Mouse (Mus musculus): ENCODE results near the gene Snx29. TPM values are rescaled to one million over a fixed set of nuclear protein-coding genes. Genes with fewer than 3 reads are reported as not detected.
"Not testable (repeated sequence)": the region's sequence is repeated elsewhere in the genome, so short reads cannot be mapped to it uniquely, and the experiment has no call there.

The Snx29 gene
- polyA plus RNA-seq, 1 experiment from 2014 or later, result 13.0 TPM

DNA sequence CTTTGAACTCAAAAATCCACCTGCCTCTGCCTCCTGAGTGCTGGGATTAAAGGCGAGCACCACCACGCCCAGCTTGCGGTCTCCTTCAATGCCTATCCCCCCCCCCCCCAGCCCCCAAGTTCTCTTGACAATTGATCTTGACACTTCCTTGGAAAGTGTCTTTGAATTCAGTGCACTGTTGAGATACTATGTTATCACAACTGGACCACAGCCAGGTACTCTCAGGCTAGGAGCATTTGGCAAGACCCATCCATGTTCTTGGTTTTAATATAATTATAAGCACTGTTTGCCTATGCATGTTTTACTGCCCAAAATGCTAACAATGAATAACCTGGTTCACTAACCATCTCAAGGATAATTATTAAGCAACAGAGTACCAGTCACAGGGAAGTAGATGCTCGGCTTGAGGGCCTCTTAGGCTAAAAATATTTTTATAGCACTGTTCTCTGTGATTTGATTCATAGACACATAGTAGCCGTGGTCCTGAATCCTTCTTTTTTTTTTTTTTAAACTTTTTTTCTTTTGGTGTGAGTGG lies 6.9 kb upstream of the Snx29 start:
- Histone ChIP-seq H3K9me3 (replicated peaks) (no peaks in the 10 kb centered on the region), H3K4me3 (no peak overlapping the region), H3K27me3 (no peaks in the 10 kb centered on the region), H3K27ac (no peak overlapping the region), H3K4me2 (no peak overlapping the region), H3K36me3 (ENCODE audit: poor library complexity, severe bottlenecking) (no peaks in the 10 kb centered on the region), H3K9ac (no peak overlapping the region), H3K4me1 (no peaks in the 10 kb centered on the region)
- 82% methylated on average over 5 of the region's 5 CpGs for WGBS
- ATAC-seq, result no peak

DNA sequence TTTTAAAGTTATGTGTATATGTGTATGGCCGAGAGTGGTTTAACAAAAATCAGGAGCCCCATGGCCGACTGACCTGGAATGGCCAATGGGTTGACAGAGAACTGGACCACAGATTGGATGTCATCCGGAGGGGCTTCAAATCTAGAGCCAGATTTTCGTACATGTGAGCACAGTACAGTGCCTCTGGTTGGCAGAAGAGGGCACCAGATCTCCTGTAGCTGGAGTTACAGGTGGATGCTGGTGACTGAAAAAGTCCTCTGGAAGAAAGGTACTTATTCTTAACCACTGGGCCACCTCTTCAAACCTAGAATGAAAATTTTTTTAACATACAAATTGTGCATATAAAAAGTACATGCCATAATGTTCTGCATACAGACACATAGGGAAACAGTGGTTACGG lies 6.0 kb upstream of the Snx29 start:
- Histone ChIP-seq H3K27me3 (no peaks in the 10 kb centered on the region), H3K4me1 (peaks cover under 1% of the 10 kb centered on the region; the same call in 1 of the 2 replicates), H3K4me2 (no peak overlapping the region), H3K9me3 (replicated peaks) (no peaks in the 10 kb centered on the region), H3K27ac (no peak overlapping the region), H3K36me3 (ENCODE audit: poor library complexity, severe bottlenecking) (no peaks in the 10 kb centered on the region), H3K9ac (no peak overlapping the region), H3K4me3 (no peak overlapping the region)
- ATAC-seq, result no peak
- WGBS, result 72% methylated on average over 5 of the region's 5 CpGs

DNA sequence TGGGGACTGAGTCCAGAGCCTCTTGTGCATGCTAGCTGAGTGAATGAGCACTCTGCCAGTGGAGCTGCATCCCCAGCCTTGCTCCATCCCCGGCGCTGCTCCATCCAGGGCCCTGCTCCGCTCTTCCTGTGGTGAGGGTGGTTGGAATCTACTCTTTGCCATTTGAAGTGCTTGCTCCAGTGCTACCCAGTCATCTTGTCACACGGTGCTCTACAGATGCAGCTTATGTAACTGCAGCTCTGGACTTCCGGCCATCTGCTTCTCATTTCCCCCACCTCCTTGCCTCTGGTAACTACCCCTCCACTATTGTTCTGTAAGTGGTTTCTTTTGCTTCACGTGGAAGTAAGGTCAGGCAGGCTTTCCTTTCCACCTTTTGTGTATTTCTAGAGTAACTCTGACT lies 5.4 kb upstream of the Snx29 start:
- no peaks in the 10 kb centered on the region for H3K36me3 ChIP-seq (ENCODE audit: poor library complexity, severe bottlenecking)
- no peak for ATAC-seq
- H3K27me3 ChIP-seq, result no peaks in the 10 kb centered on the region
- no peak overlapping the region for H3K27ac ChIP-seq
- no peak overlapping the region for H3K9ac ChIP-seq
- no peaks in the 10 kb centered on the region for H3K9me3 ChIP-seq (replicated peaks)
- H3K4me2 ChIP-seq, result no peak overlapping the region
- no peak overlapping the region for H3K4me3 ChIP-seq
- WGBS, result 80% methylated on average over 6 of the region's 6 CpGs
- peaks cover 6% of the 10 kb centered on the region for H3K4me1 ChIP-seq

DNA sequence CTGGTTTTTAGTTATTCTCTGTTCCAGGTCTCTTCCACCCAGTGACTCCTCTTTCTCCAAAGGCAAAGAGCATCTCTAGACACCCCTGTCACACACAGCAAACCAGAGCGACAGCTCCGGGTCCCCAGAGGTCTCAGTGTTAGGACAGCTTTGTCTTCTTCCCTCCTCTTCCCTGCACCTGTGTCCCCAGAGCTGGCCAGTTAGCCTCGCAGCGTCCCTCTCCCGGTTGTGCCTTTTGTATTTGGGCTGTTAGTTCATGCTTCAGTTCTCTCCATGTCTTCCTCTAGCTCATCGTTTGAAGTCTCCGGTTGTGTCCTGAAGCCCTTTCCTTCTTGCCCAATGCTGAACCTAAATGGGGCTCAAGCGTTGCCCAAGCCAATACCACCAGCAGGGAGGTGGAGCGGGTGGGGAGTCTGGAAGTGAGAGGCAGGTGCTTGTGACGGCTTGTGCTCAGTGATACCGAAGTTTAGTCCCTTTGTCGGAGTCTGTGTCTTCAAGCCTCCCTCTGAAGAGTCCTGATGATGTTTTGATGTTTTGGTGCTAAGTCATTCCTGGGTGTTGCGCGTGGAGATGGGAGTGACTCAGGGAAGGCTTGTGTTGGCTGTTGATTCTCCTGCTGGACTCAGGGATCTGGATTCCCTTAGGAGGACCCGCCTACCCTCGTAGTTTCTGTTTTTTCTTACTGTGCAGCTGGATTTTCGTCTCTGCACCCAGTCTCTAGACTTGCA lies 780 bp downstream of the Snx29 start:
- H3K9ac ChIP-seq, result peak overlapping the region; percentile 92
- H3K9me3 ChIP-seq (replicated peaks), result no peaks in the 10 kb centered on the region
- 8% methylated on average over 17 of the region's 17 CpGs for WGBS
- peaks cover 16% of the 10 kb centered on the region for H3K4me1 ChIP-seq
- peak overlapping the region; percentile 86 for H3K27ac ChIP-seq
- H3K27me3 ChIP-seq, result no peaks in the 10 kb centered on the region
- no peak; the same call in 1 of the 2 replicates for ATAC-seq
- H3K4me2 ChIP-seq, result peak overlapping the region; percentile 96
- H3K36me3 ChIP-seq (ENCODE audit: poor library complexity, severe bottlenecking), result no peaks in the 10 kb centered on the region
- H3K4me3 ChIP-seq, result peak overlapping the region; percentile 80

DNA sequence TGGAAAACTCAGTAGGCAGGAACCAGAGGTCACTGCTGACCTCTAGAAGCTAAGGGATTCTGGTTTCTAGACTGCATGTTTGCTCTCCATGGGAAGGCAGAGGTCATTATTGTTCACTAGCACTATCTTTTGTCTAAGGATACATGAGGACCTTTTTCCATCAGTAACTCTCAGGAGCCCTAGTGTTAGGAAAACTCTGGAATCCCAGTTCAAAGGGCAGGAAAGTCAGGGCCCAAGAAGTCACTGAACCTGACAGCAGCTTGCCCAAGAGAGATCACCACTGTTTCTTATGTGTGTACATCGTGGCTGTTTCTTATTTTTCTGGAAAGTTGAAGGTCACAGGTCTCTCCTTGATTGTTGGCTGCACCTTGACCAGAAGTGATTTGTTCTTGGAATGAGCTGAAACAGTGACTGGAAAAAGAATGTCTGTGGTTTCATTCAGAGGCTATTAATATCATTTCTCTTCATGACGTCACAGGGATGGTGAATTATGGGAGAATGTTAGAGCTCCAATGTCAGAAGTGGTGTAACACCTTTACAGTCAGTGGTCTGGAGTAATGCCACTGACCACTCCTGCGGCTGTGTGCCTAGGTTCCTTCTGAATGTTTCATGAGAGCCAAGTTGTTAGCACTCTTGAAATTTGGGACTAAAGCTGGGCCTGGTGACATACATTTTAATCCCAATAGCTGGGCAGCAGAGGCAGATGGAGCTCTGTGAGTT lies 7.5 kb downstream of the Snx29 start:
- Histone ChIP-seq H3K27me3 (no peaks in the 10 kb centered on the region), H3K9ac (no peak overlapping the region), H3K4me3 (no peak overlapping the region), H3K27ac (no peak overlapping the region), H3K36me3 (ENCODE audit: poor library complexity, severe bottlenecking) (no peaks in the 10 kb centered on the region), H3K4me1 (no peaks in the 10 kb centered on the region), H3K9me3 (replicated peaks) (no peaks in the 10 kb centered on the region), H3K4me2 (no peak overlapping the region)
- ATAC-seq, result no peak
- WGBS, result 84% methylated on average over 3 of the region's 3 CpGs

DNA sequence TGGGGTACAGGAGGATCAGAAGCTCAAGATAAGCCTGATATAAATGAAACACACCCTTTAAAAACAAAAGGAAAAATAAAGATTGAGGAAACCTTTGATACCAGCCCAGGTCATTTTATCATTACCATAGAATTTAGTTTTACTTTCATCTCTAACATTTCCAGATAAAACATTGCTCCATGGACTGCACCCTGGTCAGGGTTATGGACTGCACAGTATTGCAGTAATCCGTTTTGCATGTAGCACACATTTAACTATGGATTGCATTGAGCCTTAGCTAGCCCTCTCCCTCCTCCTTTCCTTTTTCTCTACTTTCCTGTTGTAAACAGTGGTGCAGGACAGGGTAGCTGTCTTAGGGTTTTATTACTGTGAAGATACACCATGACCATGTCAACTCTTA lies 8.3 kb downstream of the Snx29 start:
- H3K4me3 ChIP-seq, result no peak overlapping the region
- ATAC-seq, result no peak
- no peaks in the 10 kb centered on the region for H3K36me3 ChIP-seq (ENCODE audit: poor library complexity, severe bottlenecking)
- no peak overlapping the region for H3K4me2 ChIP-seq
- WGBS, result 89% methylated on average over 1 of the region's 1 CpGs
- H3K4me1 ChIP-seq, result no peaks in the 10 kb centered on the region
- H3K9me3 ChIP-seq (replicated peaks), result no peaks in the 10 kb centered on the region
- H3K27ac ChIP-seq, result no peak overlapping the region
- no peaks in the 10 kb centered on the region for H3K27me3 ChIP-seq
- no peak overlapping the region for H3K9ac ChIP-seq

DNA sequence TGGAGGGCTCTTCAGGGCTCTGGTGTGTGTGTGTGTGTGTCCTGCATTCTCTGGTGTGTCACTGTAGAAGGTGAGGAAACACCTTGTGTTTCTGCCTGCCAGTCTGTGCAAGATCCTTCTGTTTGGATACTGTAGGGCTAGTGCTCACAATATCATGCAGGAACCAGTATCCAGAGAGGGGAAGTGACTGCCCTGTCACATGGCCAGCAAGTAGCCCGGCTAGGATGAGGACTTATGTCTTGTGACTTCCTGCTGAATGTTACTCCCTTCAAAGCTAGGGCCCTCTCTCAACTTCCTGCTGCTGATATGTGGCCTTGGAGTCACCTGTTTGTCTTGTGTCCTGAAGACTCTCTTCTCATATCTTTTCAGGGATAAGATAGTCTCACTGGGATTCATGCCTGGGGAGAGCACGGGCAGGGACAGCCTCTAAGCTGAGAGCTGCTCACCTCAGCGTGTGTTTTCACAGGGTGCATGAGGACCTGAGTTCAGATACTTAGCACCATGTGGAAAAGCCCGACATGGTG lies 20.6 kb downstream of the Snx29 start:
- H3K9ac ChIP-seq, result no peak overlapping the region
- H3K4me2 ChIP-seq, result no peak overlapping the region
- H3K36me3 ChIP-seq (ENCODE audit: poor library complexity, severe bottlenecking), result no peaks in the 10 kb centered on the region
- ATAC-seq, result no peak
- no peaks in the 10 kb centered on the region for H3K4me1 ChIP-seq
- H3K27me3 ChIP-seq, result no peaks in the 10 kb centered on the region
- 87% methylated on average over 4 of the region's 4 CpGs for WGBS
- no peak overlapping the region for H3K27ac ChIP-seq
- no peak overlapping the region for H3K4me3 ChIP-seq
- no peaks in the 10 kb centered on the region for H3K9me3 ChIP-seq (replicated peaks)

DNA sequence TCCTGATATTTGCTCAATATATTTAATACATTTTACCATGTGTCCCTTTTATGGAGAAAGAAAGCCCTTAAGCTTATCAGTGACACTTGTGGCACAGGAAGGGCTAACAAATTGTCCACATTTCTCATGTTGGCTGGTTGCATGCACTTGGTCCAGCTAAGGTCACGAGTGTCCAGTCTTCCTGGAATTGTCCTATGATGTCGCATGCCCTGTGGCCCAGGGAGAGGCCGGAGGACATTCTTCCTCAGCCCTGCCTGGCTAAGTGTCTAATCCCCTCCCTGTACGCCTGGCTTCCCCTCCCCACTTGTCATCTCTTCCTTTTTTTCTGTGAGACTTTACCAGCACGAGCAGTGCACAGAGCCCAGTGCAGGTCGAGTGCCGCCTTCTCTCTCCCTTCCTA lies 29.2 kb downstream of the Snx29 start:
- peaks cover 8% of the 10 kb centered on the region for H3K36me3 ChIP-seq (ENCODE audit: poor library complexity, severe bottlenecking)
- H3K4me1 ChIP-seq, result no peaks in the 10 kb centered on the region
- no peak overlapping the region for H3K4me3 ChIP-seq
- no peak overlapping the region for H3K4me2 ChIP-seq
- H3K9ac ChIP-seq, result no peak overlapping the region
- 83% methylated on average over 7 of the region's 7 CpGs for WGBS
- no peak overlapping the region for H3K27ac ChIP-seq
- no peaks in the 10 kb centered on the region for H3K27me3 ChIP-seq
- ATAC-seq, result no peak
- H3K9me3 ChIP-seq (replicated peaks), result no peaks in the 10 kb centered on the region

DNA sequence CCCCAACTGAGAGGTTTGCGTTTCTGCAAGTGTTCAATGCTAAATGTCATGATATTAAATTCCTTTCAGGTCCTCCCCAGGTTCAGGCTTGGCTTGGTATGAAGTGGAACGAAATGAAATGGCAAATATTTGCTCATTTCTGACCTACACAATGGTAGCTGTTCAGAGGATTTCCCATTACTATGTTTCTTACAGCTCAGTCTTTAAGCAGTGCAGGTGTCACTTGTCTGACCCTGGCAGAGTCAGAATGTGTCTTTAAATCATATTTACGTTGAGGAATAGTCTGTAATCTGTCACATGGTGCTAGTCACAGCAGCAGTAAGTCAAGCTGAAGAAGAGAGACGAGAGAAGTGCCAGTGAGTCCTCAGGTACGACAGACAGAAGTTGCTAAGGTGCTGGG lies 36.5 kb downstream of the Snx29 start:
- H3K9ac ChIP-seq, result no peak overlapping the region
- WGBS, result 82% methylated on average over 5 of the region's 5 CpGs
- peaks cover 6% of the 10 kb centered on the region; the same call in 1 of the 2 replicates for H3K4me1 ChIP-seq
- no peaks in the 10 kb centered on the region for H3K27me3 ChIP-seq
- H3K4me3 ChIP-seq, result no peak overlapping the region
- no peaks in the 10 kb centered on the region for H3K9me3 ChIP-seq (replicated peaks)
- H3K36me3 ChIP-seq (ENCODE audit: poor library complexity, severe bottlenecking), result no peaks in the 10 kb centered on the region; the same call in 1 of the 2 replicates
- H3K27ac ChIP-seq, result no peak overlapping the region
- ATAC-seq, result no peak
- no peak overlapping the region for H3K4me2 ChIP-seq

DNA sequence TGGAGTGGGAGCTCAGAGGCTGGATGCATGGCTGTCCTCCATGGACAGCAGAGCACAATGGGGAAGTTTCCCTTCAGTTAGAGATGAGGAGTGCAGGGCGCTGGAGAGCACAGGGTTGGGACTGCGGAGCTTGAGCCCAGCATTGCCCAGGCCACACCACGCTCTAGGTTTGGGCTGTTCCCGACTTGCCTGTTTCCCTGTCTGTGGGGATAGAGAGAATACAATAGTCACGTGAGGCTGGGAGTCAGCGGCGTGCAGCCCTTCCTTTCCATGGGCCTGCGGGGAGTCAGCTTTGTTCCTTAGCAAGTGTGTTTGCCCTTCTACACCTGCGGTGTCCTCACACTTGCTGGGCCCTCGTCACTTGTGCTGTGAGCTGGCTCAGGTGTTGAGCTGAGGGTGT lies 37.2 kb downstream of the Snx29 start:
- Histone ChIP-seq H3K4me2 (no peak overlapping the region), H3K36me3 (ENCODE audit: poor library complexity, severe bottlenecking) (no peaks in the 10 kb centered on the region; the same call in 1 of the 2 replicates), H3K4me1 (peaks cover 6% of the 10 kb centered on the region; the same call in 1 of the 2 replicates), H3K9me3 (replicated peaks) (no peaks in the 10 kb centered on the region), H3K4me3 (no peak overlapping the region), H3K27me3 (no peaks in the 10 kb centered on the region), H3K9ac (no peak overlapping the region), H3K27ac (no peak overlapping the region)
- 16% methylated on average over 10 of the region's 10 CpGs for WGBS
- no peak for ATAC-seq

DNA sequence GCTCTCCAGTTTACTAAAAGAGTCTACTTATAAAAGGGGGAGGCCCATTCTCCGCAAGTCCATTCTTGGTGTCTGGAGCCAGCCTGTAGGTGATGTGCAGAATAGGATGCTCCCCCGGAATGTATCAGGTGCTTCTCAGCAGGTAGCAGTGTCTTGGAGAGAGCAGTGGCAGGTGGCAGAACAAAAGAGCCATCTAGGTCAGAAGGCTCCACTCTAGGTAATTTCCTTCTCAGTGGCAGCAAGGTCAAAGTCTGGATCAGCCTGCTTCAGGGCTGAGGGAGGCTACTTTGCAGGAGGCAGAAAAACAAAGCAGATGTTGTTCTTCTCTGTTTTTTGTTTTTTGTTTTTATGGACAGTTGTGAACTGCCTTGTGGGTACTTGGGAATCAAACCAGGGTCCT lies 37.9 kb downstream of the Snx29 start:
- not testable (repeated sequence) for H3K27ac ChIP-seq; H3K9me3 ChIP-seq (replicated peaks); H3K4me3 ChIP-seq; H3K27me3 ChIP-seq; H3K36me3 ChIP-seq (ENCODE audit: poor library complexity, severe bottlenecking); H3K9ac ChIP-seq; H3K4me2 ChIP-seq; H3K4me1 ChIP-seq; ATAC-seq
- 57% methylated on average over 2 of the region's 2 CpGs for WGBS

DNA sequence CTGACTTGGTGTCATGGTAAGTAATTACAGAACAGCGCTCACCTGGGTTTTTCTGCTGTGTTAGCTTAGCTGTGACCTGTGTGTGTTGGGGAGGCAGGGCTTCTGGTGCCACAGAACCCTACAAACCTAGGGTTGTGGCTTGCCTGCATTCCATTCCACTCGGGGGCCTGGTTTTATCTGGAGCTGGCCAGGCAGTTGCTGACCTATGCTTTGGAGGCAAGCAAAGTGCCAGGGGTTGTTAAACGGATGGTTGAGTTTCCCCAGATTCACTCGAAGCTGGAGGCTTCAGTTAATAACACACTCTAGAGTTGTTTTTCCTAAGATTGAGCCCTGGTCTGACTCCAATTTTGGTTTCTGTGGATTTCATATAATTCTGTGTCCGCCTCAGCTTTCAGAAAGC lies 42.9 kb downstream of the Snx29 start:
- Histone ChIP-seq H3K4me2 (no peak overlapping the region), H3K27ac (no peak overlapping the region), H3K36me3 (ENCODE audit: poor library complexity, severe bottlenecking) (no peaks in the 10 kb centered on the region), H3K9me3 (replicated peaks) (no peaks in the 10 kb centered on the region), H3K4me3 (no peak overlapping the region), H3K27me3 (no peaks in the 10 kb centered on the region), H3K4me1 (peaks cover 22% of the 10 kb centered on the region), H3K9ac (no peak overlapping the region)
- WGBS, result 86% methylated on average over 5 of the region's 5 CpGs
- no peak for ATAC-seq

Data from forebrain, embryonic 13.5 days (tissue).